Mouse (Mus musculus): ENCODE measurements around the gene Vmn2r94.

Vmn2r94 gene

GRCm38 (mm10) chr17:18277656-18278055 lies at the start of gene Vmn2r94:
Gene Vmn2r94 (minus strand): TSS chr17:18277756.
- no peak for DNase-seq

- DNase-seq, result no peak
Measured at GRCm38 (mm10) chr17:18323031-18323430, 45.5 kb upstream of the Vmn2r94 start.

- DNase-seq, result no peak
Measured at GRCm38 (mm10) chr17:18297799-18298198, 20.2 kb upstream of the Vmn2r94 start, which contains the start of gene Vmn2r93. Gene Vmn2r93 (plus strand): TSS chr17:18298099.

- no peak for DNase-seq
Measured at GRCm38 (mm10) chr17:18236931-18237330, 40.6 kb downstream of the Vmn2r94 start.

- no peak for DNase-seq
Measured at GRCm38 (mm10) chr17:18231996-18232395, 45.6 kb downstream of the Vmn2r94 start.

- DNase-seq, result no peak
Measured at GRCm38 (mm10) chr17:18221300-18221699, 56.3 kb downstream of the Vmn2r94 start.

All from cerebellum, adult 18-20 months (tissue).